Mouse (Mus musculus) neural tube, embryonic 14.5 days (tissue): ENCODE results near the gene Adprh. TPM values are rescaled to one million over a fixed set of nuclear protein-coding genes. Genes with fewer than 3 reads are reported as not detected.
"Not testable (repeated sequence)": the region's sequence is repeated elsewhere in the genome, so short reads cannot be mapped to it uniquely, and the experiment has no call there.

Source experiments
- ATAC-seq: fragments of 200-750 bp; cut with Nextera tagmentation; 2 replicates; pipeline ENCODE4 v1.8.0; 2017; ENCODE audit warnings: low read depth, mild to moderate bottlenecking, moderate TSS enrichment, moderate library complexity
- H3K27ac ChIP-seq: fragments of 300-500 bp; sonication (generic); 2 replicates; pipeline ENCODE4 v1.5.1; 2014; ENCODE audit warnings: low read depth, mild to moderate bottlenecking, control low read depth, low read length, moderate library complexity, mixed read lengths
- H3K27me3 ChIP-seq: fragments of 300-500 bp; sonication (generic); 2 replicates; pipeline ENCODE4 v1.6.1; 2014; ENCODE audit warnings: low read length; ENCODE audit not compliant: control insufficient read depth, insufficient read depth
- H3K36me3 ChIP-seq: fragments of 300-500 bp; sonication (generic); 2 replicates; pipeline ENCODE4 v1.6.1; 2014; ENCODE audit warnings: low read length, mixed read lengths; ENCODE audit not compliant: control insufficient read depth, insufficient read depth
- H3K4me1 ChIP-seq: fragments of 300-500 bp; sonication (generic); 2 replicates; pipeline ENCODE4 v1.6.1; 2014; ENCODE audit warnings: low read length; ENCODE audit not compliant: control insufficient read depth, insufficient read depth
- H3K4me2 ChIP-seq: fragments of 300-500 bp; sonication (generic); 2 replicates; pipeline ENCODE4 v1.6.1; 2014; ENCODE audit warnings: mild to moderate bottlenecking, low read depth, low read length, control low read depth
- H3K4me3 ChIP-seq: fragments of 300-500 bp; sonication (generic); 2 replicates; pipeline ENCODE4 v1.5.1; 2014; ENCODE audit warnings: low read depth, low read length, control low read depth, mixed read lengths
- H3K9ac ChIP-seq: fragments of 300-500 bp; sonication (generic); replicated peaks from 2 replicates; pipeline ENCODE4 v1.6.1; 2014; ENCODE audit warnings: low read depth, mild to moderate bottlenecking, control low read depth, low read length, mixed read lengths
- H3K9me3 ChIP-seq: fragments of 300-500 bp; sonication (generic); 2 replicates; pipeline ENCODE4 v1.6.1; 2016; ENCODE audit warnings: low read length; ENCODE audit not compliant: control insufficient read depth
- WGBS: fragments of 180-500 bp; shearing (Covaris S2); extraction: QIAGEN DNeasy Blood & Tissue Kit; methylation state at CpG from one replicate; pipeline ENCODE4 v1.1.7; 2014; 5-methylcytosine and 5-hydroxymethylcytosine counted together
- polyA plus RNA-seq: library from polyadenylated mRNA; unstranded; fragments of >200 nt; fragmentation: Nextera tagmentation; extraction: Ambion mirVana; gene quantifications from 2 replicates; pipeline ENCODE4 v1.2.1, GENCODE M21; 2014

Gene Adprh
- polyA plus RNA-seq, 1 experiment from 2014 or later: 130 TPM

GRCm38 (mm10) chr16:38447366-38447765 lies 5.1 kb downstream of the Adprh start:
- no peak overlapping the region for H3K9ac ChIP-seq
- H3K27me3 ChIP-seq: no peaks in the 10 kb centered on the region
- no peak overlapping the region for H3K27ac ChIP-seq
- peaks cover 12% of the 10 kb centered on the region; the same call in 1 of the 2 replicates for H3K4me1 ChIP-seq
- H3K9me3 ChIP-seq: no peaks in the 10 kb centered on the region
- H3K4me3 ChIP-seq: no peak overlapping the region
- peaks cover 35% of the 10 kb centered on the region for H3K36me3 ChIP-seq
- ATAC-seq: no peak
- WGBS: 93% methylated on average over 21 of the region's 21 CpGs
- no peak overlapping the region for H3K4me2 ChIP-seq

- H3K9ac ChIP-seq, H3K4me2 ChIP-seq, H3K4me3 ChIP-seq, ATAC-seq, H3K27me3 ChIP-seq, H3K4me1 ChIP-seq, H3K27ac ChIP-seq, H3K9me3 ChIP-seq: not testable (repeated sequence)
- WGBS: 95% methylated on average over 2 of the region's 2 CpGs
- H3K36me3 ChIP-seq: peaks cover 35% of the 10 kb centered on the region
Measured at GRCm38 (mm10) chr16:38446141-38446540, 6.4 kb downstream of the Adprh start.

GRCm38 (mm10) chr16:38445576-38445975 lies 6.9 kb downstream of the Adprh start:
- Histone ChIP-seq H3K27me3 (no peaks in the 10 kb centered on the region), H3K4me3 (no peak overlapping the region), H3K36me3 (peaks cover 35% of the 10 kb centered on the region), H3K9ac (no peak overlapping the region), H3K9me3 (no peaks in the 10 kb centered on the region), H3K4me2 (no peak overlapping the region), H3K4me1 (0 out of 2 replicates have a peak, but pooled peaks cover 3% of the 10 kb centered on the region), H3K27ac (no peak overlapping the region)
- no peak for ATAC-seq
- WGBS: 97% methylated on average over 20 of the region's 20 CpGs

- Histone ChIP-seq H3K4me1 (no peaks in the 10 kb centered on the region), H3K36me3 (peaks cover 35% of the 10 kb centered on the region)
Measured at GRCm38 (mm10) chr16:38445046-38445445, 7.5 kb downstream of the Adprh start.

GRCm38 (mm10) chr16:38443721-38444464 lies 8.6 kb downstream of the Adprh start:
- no peak overlapping the region for H3K4me3 ChIP-seq
- ATAC-seq: no peak
- no peaks in the 10 kb centered on the region for H3K9me3 ChIP-seq
- no peaks in the 10 kb centered on the region for H3K27me3 ChIP-seq
- WGBS: 96% methylated on average over 7 of the region's 7 CpGs
- H3K9ac ChIP-seq: no peak overlapping the region
- H3K4me1 ChIP-seq: no peaks in the 10 kb centered on the region
- peaks cover 28% of the 10 kb centered on the region for H3K36me3 ChIP-seq
- H3K27ac ChIP-seq: no peak overlapping the region
- H3K4me2 ChIP-seq: no peak overlapping the region

More at GRCm38 (mm10) chr16:38445046-38445445, 7.5 kb downstream of the Adprh start:
- no peak overlapping the region for H3K4me3 ChIP-seq
- ATAC-seq: no peak
- no peak overlapping the region for H3K27ac ChIP-seq
- H3K4me2 ChIP-seq: no peak overlapping the region
- 97% methylated on average over 1 of the region's 1 CpGs for WGBS
- no peaks in the 10 kb centered on the region for H3K27me3 ChIP-seq
- no peaks in the 10 kb centered on the region for H3K9me3 ChIP-seq
- H3K9ac ChIP-seq: no peak overlapping the region

- ATAC-seq: no peak
- no peaks in the 10 kb centered on the region for H3K9me3 ChIP-seq
- peaks cover 19% of the 10 kb centered on the region for H3K36me3 ChIP-seq
- H3K4me3 ChIP-seq: no peak overlapping the region
- no peaks in the 10 kb centered on the region for H3K27me3 ChIP-seq
- H3K4me1 ChIP-seq: no peaks in the 10 kb centered on the region
- H3K27ac ChIP-seq: no peak overlapping the region
- no peak overlapping the region for H3K9ac ChIP-seq
- H3K4me2 ChIP-seq: no peak overlapping the region
- WGBS: 85% methylated on average over 8 of the region's 8 CpGs
Measured at GRCm38 (mm10) chr16:38442216-38442615, 10.3 kb downstream of the Adprh start.

- Histone ChIP-seq H3K4me3 (no peak overlapping the region), H3K4me1 (no peaks in the 10 kb centered on the region), H3K9ac (no peak overlapping the region), H3K27ac (no peak overlapping the region), H3K27me3 (no peaks in the 10 kb centered on the region), H3K36me3 (peaks cover 13% of the 10 kb centered on the region), H3K4me2 (no peak overlapping the region), H3K9me3 (no peaks in the 10 kb centered on the region)
- 91% methylated on average over 5 of the region's 5 CpGs for WGBS
- no peak for ATAC-seq
Measured at GRCm38 (mm10) chr16:38441611-38442010, 10.9 kb downstream of the Adprh start.

- H3K9me3 ChIP-seq: no peaks in the 10 kb centered on the region
- 91% methylated on average over 6 of the region's 6 CpGs for WGBS
- H3K27ac ChIP-seq: no peak overlapping the region
- no peaks in the 10 kb centered on the region for H3K27me3 ChIP-seq
- H3K36me3 ChIP-seq: peaks cover 6% of the 10 kb centered on the region; the same call in 1 of the 2 replicates
- no peak overlapping the region for H3K4me2 ChIP-seq
- no peaks in the 10 kb centered on the region for H3K4me1 ChIP-seq
- no peak for ATAC-seq
- no peak overlapping the region for H3K9ac ChIP-seq
- H3K4me3 ChIP-seq: no peak overlapping the region
Measured at GRCm38 (mm10) chr16:38440403-38440802, 12.1 kb downstream of the Adprh start.

- Histone ChIP-seq H3K36me3 (no peaks in the 10 kb centered on the region), H3K9me3 (no peaks in the 10 kb centered on the region), H3K27ac (no peak overlapping the region), H3K4me1 (no peaks in the 10 kb centered on the region), H3K9ac (no peak overlapping the region), H3K4me2 (no peak overlapping the region), H3K4me3 (no peak overlapping the region), H3K27me3 (no peaks in the 10 kb centered on the region)
- ATAC-seq: no peak
- 96% methylated on average over 1 of the region's 1 CpGs for WGBS
Measured at GRCm38 (mm10) chr16:38439190-38439589, 13.3 kb downstream of the Adprh start.
